Mouse (Mus musculus) brown adipose tissue, adult 24 weeks (tissue): ENCODE results near the gene Col9a1. TPM values are rescaled to one million over a fixed set of nuclear protein-coding genes. Genes with fewer than 3 reads are reported as not detected.

ENCODE experiments used
- H3K27ac ChIP-seq: fragments of 200-500 bp; replicated peaks from 2 replicates; pipeline ENCODE4 v1.5.1; 2012; ENCODE audit warnings: low read depth, mild to moderate bottlenecking, low read length
- H3K4me1 ChIP-seq: fragments of 200-500 bp; 2 replicates; pipeline ENCODE4 v1.6.1; 2012; ENCODE audit warnings: low read length, mixed read lengths; ENCODE audit not compliant: control insufficient read depth, insufficient read depth, insufficient read length
- H3K4me3 ChIP-seq: fragments of 200-500 bp; 2 replicates; pipeline ENCODE4 v1.5.1; 2012; ENCODE audit warnings: low read depth, mild to moderate bottlenecking, low read length, moderate library complexity; ENCODE audit not compliant: insufficient read depth
- polyA plus RNA-seq: library from polyadenylated mRNA; stranded (reverse); fragments of >200 nt; gene quantifications from 2 replicates; pipeline ENCODE4 v1.2.4, GENCODE M21; 2012; ENCODE audit not compliant: missing spikeins, insufficient read depth, insufficient read length

Col9a1 gene
- polyA plus RNA-seq, 1 experiment: not detected

GRCm38 (mm10) chr1:24191668-24192067, 14.3 kb downstream of the Col9a1 start:
- H3K27ac ChIP-seq: no peak overlapping the region
- H3K4me3 ChIP-seq: no peak overlapping the region
- H3K4me1 ChIP-seq: no peaks in the 10 kb centered on the region

GRCm38 (mm10) chr1:24194111-24194510, 16.7 kb downstream of the Col9a1 start:
- Histone ChIP-seq H3K4me3 (no peak overlapping the region), H3K27ac (no peak overlapping the region), H3K4me1 (no peaks in the 10 kb centered on the region)

GRCm38 (mm10) chr1:24195070-24195840, 17.8 kb downstream of the Col9a1 start:
- no peak overlapping the region for H3K27ac ChIP-seq
- H3K4me3 ChIP-seq: no peak overlapping the region

GRCm38 (mm10) chr1:24195951-24196517, 18.6 kb downstream of the Col9a1 start:
- Histone ChIP-seq H3K4me3 (no peak overlapping the region), H3K4me1 (no peaks in the 10 kb centered on the region), H3K27ac (no peak overlapping the region)

More at GRCm38 (mm10) chr1:24195070-24195840, 17.8 kb downstream of the Col9a1 start:
- no peaks in the 10 kb centered on the region for H3K4me1 ChIP-seq

GRCm38 (mm10) chr1:24211621-24212385, 34.4 kb downstream of the Col9a1 start:
- Histone ChIP-seq H3K4me1 (no peaks in the 10 kb centered on the region), H3K27ac (no peak overlapping the region), H3K4me3 (no peak overlapping the region)

- H3K27ac ChIP-seq: no peak overlapping the region
- no peaks in the 10 kb centered on the region for H3K4me1 ChIP-seq
- no peak overlapping the region for H3K4me3 ChIP-seq
Measured at GRCm38 (mm10) chr1:24219041-24219440, 41.6 kb downstream of the Col9a1 start.

- H3K27ac ChIP-seq: no peak overlapping the region
- no peaks in the 10 kb centered on the region for H3K4me1 ChIP-seq
- H3K4me3 ChIP-seq: no peak overlapping the region
Measured at GRCm38 (mm10) chr1:24222231-24222630, 44.8 kb downstream of the Col9a1 start.

GRCm38 (mm10) chr1:24222981-24223612, 45.7 kb downstream of the Col9a1 start:
- H3K4me1 ChIP-seq: no peaks in the 10 kb centered on the region
- no peak overlapping the region for H3K27ac ChIP-seq
- H3K4me3 ChIP-seq: no peak overlapping the region

- no peaks in the 10 kb centered on the region for H3K4me1 ChIP-seq
- no peak overlapping the region for H3K4me3 ChIP-seq
- no peak overlapping the region for H3K27ac ChIP-seq
Measured at GRCm38 (mm10) chr1:24225825-24226526, 48.6 kb downstream of the Col9a1 start.

GRCm38 (mm10) chr1:24226941-24227711, 49.7 kb downstream of the Col9a1 start:
- no peak overlapping the region for H3K27ac ChIP-seq
- no peaks in the 10 kb centered on the region for H3K4me1 ChIP-seq
- no peak overlapping the region for H3K4me3 ChIP-seq

GRCm38 (mm10) chr1:24229552-24229951, 52.1 kb downstream of the Col9a1 start:
- Histone ChIP-seq H3K4me1 (no peaks in the 10 kb centered on the region), H3K27ac (no peak overlapping the region), H3K4me3 (no peak overlapping the region)

GRCm38 (mm10) chr1:24230428-24230827, 53.0 kb downstream of the Col9a1 start:
- H3K27ac ChIP-seq: no peak overlapping the region
- H3K4me3 ChIP-seq: no peak overlapping the region
- H3K4me1 ChIP-seq: no peaks in the 10 kb centered on the region

- H3K27ac ChIP-seq: no peak overlapping the region
- H3K4me1 ChIP-seq: no peaks in the 10 kb centered on the region
- no peak overlapping the region for H3K4me3 ChIP-seq
Measured at GRCm38 (mm10) chr1:24231504-24232270, 54.3 kb downstream of the Col9a1 start.
